Mouse (Mus musculus): ENCODE measurements around the gene Dkkl1. TPM values are rescaled to one million over a fixed set of nuclear protein-coding genes. Genes with fewer than 3 reads are reported as not detected.
"Not testable (repeated sequence)": the region's sequence is repeated elsewhere in the genome, so short reads cannot be mapped to it uniquely, and the experiment has no call there.

The Dkkl1 gene
- not detected for total RNA-seq (2021)

DNA sequence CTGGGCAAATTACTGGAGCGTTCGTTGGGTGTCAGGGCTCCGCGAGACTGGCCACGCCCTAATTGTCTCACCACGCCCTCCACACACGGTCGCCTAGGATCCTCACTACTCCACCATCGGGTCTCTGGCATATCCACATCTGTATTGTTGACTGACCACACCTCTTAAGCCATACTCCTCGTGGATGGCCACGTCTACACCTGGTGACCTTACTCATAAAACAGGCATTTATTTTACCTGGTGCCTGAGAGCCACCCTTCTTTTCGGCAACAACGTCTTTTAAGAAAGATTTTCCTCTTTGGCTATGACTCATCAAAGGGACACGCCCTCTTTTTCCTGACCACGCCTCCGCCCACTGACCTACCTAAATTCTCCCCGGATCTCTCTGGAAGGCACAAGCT, at the start of gene Dkkl1:
Gene Dkkl1 (minus strand): TSS at position 297 of the 401 bp plus-strand sequence.
- DNase-seq (ENCODE audit: low spot score): no peak
- intact Hi-C loops (cut with DNase I): no loop called here

DNA sequence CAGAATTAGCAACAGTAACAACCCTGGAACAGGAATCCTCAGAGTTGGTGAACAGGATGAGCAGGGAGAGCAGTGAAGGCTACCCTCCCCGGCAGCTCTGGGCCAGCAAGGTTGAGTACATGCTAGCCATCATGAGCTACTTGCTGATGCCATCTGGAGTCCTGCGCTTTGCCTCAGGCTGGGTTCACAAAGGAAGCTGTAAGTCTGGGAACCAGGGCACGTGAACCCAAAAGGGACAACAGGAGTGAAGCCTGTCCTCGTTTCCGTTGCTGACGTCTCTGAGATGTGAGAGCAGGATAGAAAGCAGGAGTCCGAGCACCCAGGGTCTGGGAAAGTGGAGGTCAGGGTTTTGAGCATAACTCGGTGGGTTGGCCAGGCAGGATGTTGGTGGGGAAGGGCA, 47.3 kb upstream of the Dkkl1 start:
- no peak for DNase-seq (ENCODE audit: low spot score)
- intact Hi-C loops (cut with DNase I): no loop called here

DNA sequence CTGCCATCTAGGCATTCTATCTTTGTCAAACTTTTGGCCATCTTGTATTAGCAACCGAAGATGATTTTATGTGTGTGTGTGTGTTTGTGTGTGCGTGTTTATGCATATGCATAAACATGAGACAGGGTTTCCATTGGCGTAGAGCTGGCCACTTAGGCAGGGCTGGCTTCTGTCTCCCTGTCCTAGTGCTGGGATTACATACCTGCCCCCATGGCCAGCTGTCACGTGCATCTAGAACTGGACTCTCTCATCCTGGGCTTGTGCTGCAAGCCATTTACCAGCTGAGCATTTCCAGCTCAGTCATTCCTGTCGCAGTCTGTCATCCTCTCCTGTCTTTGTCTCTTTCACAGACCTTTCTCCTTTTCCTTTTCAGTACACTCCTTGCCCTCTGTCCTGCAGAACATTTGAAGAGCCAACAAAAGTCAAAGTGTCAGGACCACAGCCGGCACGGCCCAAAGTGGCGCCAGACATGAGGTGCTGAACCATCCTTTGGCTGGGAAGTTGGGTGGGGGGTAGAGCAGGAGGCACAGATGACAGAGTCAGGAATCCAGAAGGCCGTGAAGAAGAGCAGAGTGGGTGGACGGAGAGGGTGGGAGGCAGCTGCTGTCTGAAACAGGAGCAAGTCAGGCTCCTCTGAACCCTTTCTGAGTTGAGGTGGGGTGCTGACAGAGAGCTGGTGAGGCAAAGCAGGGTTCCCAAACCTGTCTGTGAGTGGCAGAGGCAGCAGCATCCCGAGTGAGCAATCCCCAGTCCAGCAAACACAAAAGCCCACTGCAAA, 45.3 kb upstream of the Dkkl1 start:
- intact Hi-C loops (cut with DNase I): no loop called here
- DNase-seq (ENCODE audit: low spot score): no peak

DNA sequence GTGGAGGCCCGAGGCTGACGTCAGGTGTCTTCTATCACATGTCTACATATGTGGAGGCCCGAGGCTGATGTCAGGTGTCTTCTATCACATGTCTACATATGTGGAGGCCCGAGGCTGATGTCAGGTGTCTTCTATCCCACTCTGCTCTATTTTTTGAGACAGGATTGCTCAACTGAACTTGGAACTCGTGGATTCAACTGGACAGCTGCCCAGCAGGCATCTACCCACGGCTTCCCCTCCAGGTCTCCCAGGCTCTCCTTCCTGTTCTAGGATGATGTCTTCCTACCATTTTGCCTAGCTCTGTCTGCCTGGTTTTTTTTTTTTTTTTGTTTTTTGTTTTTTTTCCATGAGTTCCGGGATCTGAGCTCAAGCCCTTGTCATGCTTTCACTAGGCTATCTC, 43.9 kb upstream of the Dkkl1 start:
- DNase-seq (ENCODE audit: low spot score); intact Hi-C loops (cut with DNase I): not testable (repeated sequence)

- intact Hi-C loops (cut with DNase I): no loop called here
- no peak for DNase-seq (ENCODE audit: low spot score)
These were observed 41.9 kb upstream of the Dkkl1 start for GRCm38 (mm10) chr7:45253806-45254205.

DNA sequence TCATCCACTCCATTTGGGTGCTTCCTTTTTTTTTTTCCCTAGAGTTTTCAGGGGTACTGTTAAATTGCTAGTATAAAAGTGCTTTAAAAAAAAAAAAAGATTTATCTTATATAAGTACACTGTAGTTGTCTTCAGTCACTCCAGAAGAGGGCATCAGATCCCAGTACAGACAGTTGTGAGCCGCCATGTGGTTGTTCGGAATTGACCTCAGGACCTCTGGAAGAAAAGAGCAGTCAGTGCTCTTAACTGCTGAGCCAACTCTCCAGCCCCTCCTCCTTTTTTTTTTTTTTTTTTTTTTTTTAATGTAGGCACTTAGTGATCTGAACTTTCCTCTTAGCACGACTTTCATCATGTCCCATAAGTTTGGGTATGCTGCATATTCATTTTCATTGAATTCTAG, 35.7 kb upstream of the Dkkl1 start:
- intact Hi-C loops (cut with DNase I): no loop called here
- no peak for DNase-seq (ENCODE audit: low spot score)

GRCm38 (mm10) chr7:45241389-45241749, 29.4 kb upstream of the Dkkl1 start:
- DNase-seq (ENCODE audit: low spot score): no peak
- intact Hi-C loops (cut with DNase I): no loop called here

GRCm38 (mm10) chr7:45240633-45241388, 28.9 kb upstream of the Dkkl1 start, which contains the start of gene Slc6a16:
Gene Slc6a16 (plus strand): TSS chr7:45241085.
- intact Hi-C loops (cut with DNase I): no loop called here
- DNase-seq (ENCODE audit: low spot score): no peak

GRCm38 (mm10) chr7:45240109-45240508, 28.2 kb upstream of the Dkkl1 start:
- no peak for DNase-seq (ENCODE audit: low spot score)
- intact Hi-C loops (cut with DNase I): no loop called here

DNA sequence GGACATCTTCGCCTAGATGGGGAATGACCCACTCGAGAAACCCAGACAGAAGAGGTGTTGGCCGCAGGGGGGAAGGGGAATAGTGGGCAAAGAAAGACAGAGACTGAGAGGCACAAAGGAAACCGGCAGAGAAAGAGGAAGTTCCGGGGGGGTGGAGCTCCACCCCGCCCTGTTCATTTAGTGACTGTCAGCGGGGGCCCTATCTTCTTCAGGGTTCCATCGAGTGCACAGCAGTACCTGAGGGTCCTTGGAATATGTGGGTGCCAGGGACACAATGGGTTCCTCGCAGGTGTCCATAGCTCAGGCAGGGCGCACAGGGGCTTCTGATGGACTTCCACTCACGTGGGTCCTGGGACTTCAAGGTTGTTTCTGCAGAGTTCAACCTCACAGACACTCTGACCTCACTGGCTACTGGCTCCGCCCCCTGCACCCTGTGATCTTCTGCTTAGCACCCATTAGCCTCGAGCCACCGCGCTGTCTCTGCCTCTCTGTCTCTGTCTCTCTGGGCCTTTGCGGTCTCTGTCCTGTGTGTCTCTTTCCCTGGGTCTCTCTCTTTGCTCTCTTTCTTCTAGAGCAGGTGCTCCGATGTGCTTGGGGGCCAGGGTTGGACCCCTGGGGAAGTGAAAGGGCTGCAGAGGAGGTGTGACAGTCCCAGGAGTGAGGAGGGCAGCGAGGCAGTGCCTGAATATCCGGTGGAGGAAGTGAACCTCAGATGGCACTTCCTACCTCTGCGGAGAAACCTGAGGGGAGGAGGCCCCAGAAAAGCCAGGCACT, 27.0 kb upstream of the Dkkl1 start, which contains the start of gene Cd37:
Gene Cd37 (minus strand): TSS at position 393 of the 774 bp plus-strand sequence.
- intact Hi-C loops (cut with DNase I): no loop called here
- DNase-seq (ENCODE audit: low spot score): no peak

GRCm38 (mm10) chr7:45237747-45238699, 26.1 kb upstream of the Dkkl1 start:
- intact Hi-C loops (cut with DNase I): no loop called here
- DNase-seq (ENCODE audit: low spot score): no peak

DNA sequence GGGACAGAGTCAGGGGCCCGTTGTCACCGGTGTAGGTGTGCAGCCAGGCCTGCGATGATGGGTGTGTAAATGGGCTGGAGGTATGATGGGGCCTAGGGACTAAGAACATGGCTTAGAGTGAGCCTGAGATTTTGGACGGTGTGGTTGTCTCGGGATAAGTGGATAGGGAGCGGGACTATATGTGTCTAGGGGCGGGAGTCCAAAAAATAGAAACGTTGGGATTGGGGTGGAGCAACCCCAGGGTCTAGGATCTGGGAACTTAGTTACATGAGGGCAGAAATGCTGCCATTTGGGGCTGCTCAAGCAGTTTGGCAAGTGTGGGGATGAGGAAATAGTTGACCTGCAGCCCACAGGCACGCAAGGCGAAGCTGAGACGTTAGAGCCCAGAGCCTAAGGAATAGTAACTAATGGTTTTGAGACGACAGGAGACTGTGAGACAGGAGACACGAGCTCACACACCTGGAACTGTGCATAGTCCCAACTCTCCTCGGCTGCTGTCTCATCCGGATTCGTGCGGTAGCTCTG, 23.8 kb upstream of the Dkkl1 start:
- intact Hi-C loops (cut with DNase I): no loop called here
- no peak for DNase-seq (ENCODE audit: low spot score)

DNA sequence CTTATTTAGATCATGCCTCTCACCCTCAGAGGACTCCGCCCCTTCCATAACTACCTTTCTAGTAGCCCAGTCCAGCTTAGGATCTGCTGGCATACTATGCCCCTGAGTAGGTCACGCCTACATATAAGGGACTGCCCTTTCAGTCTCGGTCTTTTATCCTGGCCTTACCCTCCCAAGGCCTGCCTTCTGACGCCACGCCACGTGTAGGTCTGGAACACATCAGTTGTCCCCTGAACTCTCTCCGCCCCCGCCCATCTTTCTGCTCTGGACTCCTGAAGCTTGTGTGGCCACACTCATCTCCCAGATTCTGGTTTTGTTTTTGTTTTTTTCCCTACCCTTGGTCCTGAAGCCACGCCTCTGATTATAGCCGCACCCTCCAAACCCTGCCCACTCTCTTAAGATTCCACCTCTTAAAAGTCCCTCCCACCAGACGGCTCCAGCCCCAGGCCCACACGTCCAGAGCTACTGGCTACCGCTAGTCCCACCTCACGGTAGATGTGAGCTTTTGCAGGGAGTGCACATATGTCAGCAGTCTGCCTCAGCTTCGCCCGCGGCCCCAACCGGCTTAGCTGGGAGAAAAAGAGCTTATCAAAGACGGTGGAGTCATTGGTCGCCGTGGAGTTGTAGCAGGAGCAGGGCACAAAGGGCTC, 23.1 kb upstream of the Dkkl1 start:
- intact Hi-C loops (cut with DNase I): no loop called here

GRCm38 (mm10) chr7:45234333-45234841, 22.4 kb upstream of the Dkkl1 start:
- intact Hi-C loops (cut with DNase I): no loop called here
- DNase-seq (ENCODE audit: low spot score): no peak

More for the DNA sequence above, 23.1 kb upstream of the Dkkl1 start:
- peak; percentile 24 for DNase-seq (ENCODE audit: low spot score)

- intact Hi-C loops (cut with DNase I): no loop called here
These were observed 21.8 kb upstream of the Dkkl1 start for GRCm38 (mm10) chr7:45233580-45234332.

DNA sequence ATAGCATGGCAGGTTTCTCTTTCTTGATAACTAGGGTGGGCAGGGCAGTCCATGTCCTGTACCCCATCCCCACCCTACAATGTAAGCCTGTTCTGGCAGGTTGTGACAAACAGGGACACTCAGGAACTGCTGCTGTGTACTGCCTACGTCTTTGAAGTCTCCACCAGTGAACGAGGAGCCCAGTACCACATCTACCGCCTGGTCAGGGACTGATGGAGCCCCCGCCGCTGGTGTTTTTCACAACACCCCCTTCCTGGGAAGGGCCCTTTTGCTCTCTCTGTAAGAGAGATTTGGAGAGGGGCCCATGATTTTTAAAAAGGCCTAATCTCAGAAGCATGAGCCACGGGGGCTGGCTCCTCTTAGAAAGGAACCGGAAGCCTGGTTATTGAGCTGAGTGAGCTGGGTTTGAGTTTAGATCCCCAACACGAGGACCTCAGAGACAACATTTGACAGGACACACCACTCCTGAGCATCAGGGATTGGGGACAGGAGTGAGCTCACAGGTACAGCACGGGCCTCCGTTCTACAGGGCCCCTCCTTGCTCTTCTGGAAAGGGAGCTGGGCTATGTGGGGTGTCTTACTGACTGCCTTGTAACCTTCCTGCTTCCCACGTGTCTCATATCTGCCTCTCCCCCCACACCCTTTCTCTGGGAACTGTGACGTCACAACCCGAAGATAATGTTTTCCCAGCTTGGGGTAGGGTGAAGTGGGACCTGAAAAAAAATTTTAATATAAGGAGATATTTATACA, 20.9 kb upstream of the Dkkl1 start:
- no peak for DNase-seq (ENCODE audit: low spot score)
- intact Hi-C loops (cut with DNase I): no loop called here

More at GRCm38 (mm10) chr7:45233580-45234332, 21.8 kb upstream of the Dkkl1 start:
- DNase-seq (ENCODE audit: low spot score): no peak

DNA sequence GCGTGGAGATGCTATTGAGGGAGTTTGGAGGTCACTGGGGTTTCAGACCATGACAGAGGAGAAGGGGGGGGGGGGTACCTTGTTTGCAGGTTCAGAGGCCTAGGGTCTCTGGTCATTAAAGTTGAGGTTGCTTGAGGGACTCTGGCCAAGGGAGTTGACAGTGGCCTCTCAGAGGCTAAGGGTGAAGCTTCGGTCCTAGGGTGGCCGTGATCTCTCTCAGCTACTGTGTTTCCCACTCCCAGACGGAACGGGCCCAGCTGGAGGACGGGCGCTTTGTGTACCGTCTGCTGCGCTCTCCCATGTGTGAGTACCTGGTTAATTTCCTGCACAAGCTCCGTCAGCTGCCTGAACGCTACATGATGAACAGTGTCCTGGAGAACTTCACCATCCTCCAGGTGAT, 20.0 kb upstream of the Dkkl1 start:
- intact Hi-C loops (cut with DNase I): no loop called here

More for the DNA sequence above, 20.0 kb upstream of the Dkkl1 start:
- no peak for DNase-seq (ENCODE audit: low spot score)

Measured in heart, postnatal 25 days (tissue).